Mouse (Mus musculus): ENCODE results near the gene Tmem258. TPM values are rescaled to one million over a fixed set of nuclear protein-coding genes. Genes with fewer than 3 reads are reported as not detected.

Tmem258 gene
- total and polyA plus RNA-seq, 2 experiments from 2014 or later, result 188 to 368 TPM

GRCm38 (mm10) chr19:10239975-10240653 lies 36.3 kb downstream of the Tmem258 start:
- H3K9me3 ChIP-seq (replicated peaks; ENCODE audit: control insufficient read depth, low read length), result no peaks in the 10 kb centered on the region
- TF ChIP-seq EP300 (IDR thresholded peaks at IDR 0.05; ENCODE audit: low read depth), result no peak
- TF ChIP-seq CTCF (IDR thresholded peaks at IDR 0.05; ENCODE audit: low read depth), result no peak
- ATAC-seq (ENCODE audit: insufficient read depth, low read depth), result no peak; the same call in 1 of the 2 replicates

GRCm38 (mm10) chr19:10240654-10241305 lies 37.0 kb downstream of the Tmem258 start, which contains the start of gene Myrf:
Gene Myrf, minus strand, starts transcription at chr19:10240748.
- Histone ChIP-seq H3K9ac (replicated peaks; ENCODE audit: low read depth, low read length) (peak within 1 kb of the TSS; percentile 37; the same call in 1 of the 2 replicates), H3K27ac (ENCODE audit: low read depth) (no peak within 1 kb of the TSS), H3K4me2 (ENCODE audit: low read depth, low read length) (peak within 1 kb of the TSS; percentile 75), H3K4me3 (ENCODE audit: low read depth, low read length) (peak within 1 kb of the TSS; percentile 51), H3K36me3 (replicated peaks; ENCODE audit: control insufficient read depth, insufficient read depth, low read length) (no peaks in the 10 kb centered on the region), H3K9me3 (replicated peaks; ENCODE audit: control insufficient read depth, low read length) (no peaks in the 10 kb centered on the region), H3K4me1 (ENCODE audit: control insufficient read depth, insufficient read depth) (0 out of 2 replicates have a peak, but pooled peaks cover 4% of the 10 kb centered on the region), H3K27me3 (ENCODE audit: control insufficient read depth, insufficient read depth, low read length) (peaks cover 15% of the 10 kb centered on the region)
- ATAC-seq (ENCODE audit: insufficient read depth, low read depth), result peak; percentile 83
- 7% methylated on average over 43 of the region's 43 CpGs for WGBS
- TF ChIP-seq CTCF (IDR thresholded peaks at IDR 0.05; ENCODE audit: low read depth), result peak; percentile 79
- no peak for TF ChIP-seq EP300 (IDR thresholded peaks at IDR 0.05; ENCODE audit: low read depth)
- DNase-seq (ENCODE audit: low spot score), result peak; percentile 59

More at GRCm38 (mm10) chr19:10239975-10240653, 36.3 kb downstream of the Tmem258 start:
- WGBS, result 2% methylated on average over 26 of the region's 26 CpGs
- H3K27me3 ChIP-seq (ENCODE audit: control insufficient read depth, insufficient read depth, low read length), result peaks cover 15% of the 10 kb centered on the region
- H3K27ac ChIP-seq (ENCODE audit: low read depth), result no peak overlapping the region
- no peaks in the 10 kb centered on the region for H3K36me3 ChIP-seq (replicated peaks; ENCODE audit: control insufficient read depth, insufficient read depth, low read length)
- peak overlapping the region; percentile 51 for H3K4me3 ChIP-seq (ENCODE audit: low read depth, low read length)
- DNase-seq (ENCODE audit: low spot score), result no peak
- 0 out of 2 replicates have a peak, but pooled peaks cover 4% of the 10 kb centered on the region for H3K4me1 ChIP-seq (ENCODE audit: control insufficient read depth, insufficient read depth)
- peak overlapping the region; percentile 37; the same call in 1 of the 2 replicates for H3K9ac ChIP-seq (replicated peaks; ENCODE audit: low read depth, low read length)
- H3K4me2 ChIP-seq (ENCODE audit: low read depth, low read length), result peak overlapping the region; percentile 75

GRCm38 (mm10) chr19:10242916-10243315 lies 39.1 kb downstream of the Tmem258 start:
- ATAC-seq (ENCODE audit: insufficient read depth, low read depth), result no peak
- Histone ChIP-seq H3K27me3 (ENCODE audit: control insufficient read depth, insufficient read depth, low read length) (peaks cover 21% of the 10 kb centered on the region), H3K4me1 (ENCODE audit: control insufficient read depth, insufficient read depth) (0 out of 2 replicates have a peak, but pooled peaks cover 8% of the 10 kb centered on the region), H3K27ac (ENCODE audit: low read depth) (no peak overlapping the region), H3K4me2 (ENCODE audit: low read depth, low read length) (no peak overlapping the region), H3K9me3 (replicated peaks; ENCODE audit: control insufficient read depth, low read length) (no peaks in the 10 kb centered on the region), H3K36me3 (replicated peaks; ENCODE audit: control insufficient read depth, insufficient read depth, low read length) (no peaks in the 10 kb centered on the region), H3K4me3 (ENCODE audit: low read depth, low read length) (no peak overlapping the region), H3K9ac (replicated peaks; ENCODE audit: low read depth, low read length) (no peak overlapping the region)
- WGBS, result 25% methylated on average over 8 of the region's 8 CpGs
- DNase-seq (ENCODE audit: low spot score), result no peak
- TF ChIP-seq EP300 (IDR thresholded peaks at IDR 0.05; ENCODE audit: low read depth), result no peak
- no peak for TF ChIP-seq CTCF (IDR thresholded peaks at IDR 0.05; ENCODE audit: low read depth)

GRCm38 (mm10) chr19:10244183-10244582 lies 40.4 kb downstream of the Tmem258 start:
- Histone ChIP-seq H3K36me3 (replicated peaks; ENCODE audit: control insufficient read depth, insufficient read depth, low read length) (no peaks in the 10 kb centered on the region), H3K9me3 (replicated peaks; ENCODE audit: control insufficient read depth, low read length) (no peaks in the 10 kb centered on the region), H3K4me2 (ENCODE audit: low read depth, low read length) (no peak overlapping the region), H3K4me1 (ENCODE audit: control insufficient read depth, insufficient read depth) (0 out of 2 replicates have a peak, but pooled peaks cover 8% of the 10 kb centered on the region), H3K27me3 (ENCODE audit: control insufficient read depth, insufficient read depth, low read length) (peaks cover 22% of the 10 kb centered on the region), H3K27ac (ENCODE audit: low read depth) (no peak overlapping the region), H3K9ac (replicated peaks; ENCODE audit: low read depth, low read length) (no peak overlapping the region), H3K4me3 (ENCODE audit: low read depth, low read length) (no peak overlapping the region)
- DNase-seq (ENCODE audit: low spot score) (no peak), ATAC-seq (ENCODE audit: insufficient read depth, low read depth) (no peak)
- WGBS, result 19% methylated on average over 3 of the region's 3 CpGs
- TF ChIP-seq EP300 (IDR thresholded peaks at IDR 0.05; ENCODE audit: low read depth) (no peak), CTCF (IDR thresholded peaks at IDR 0.05; ENCODE audit: low read depth) (peak; percentile 43)

- Histone ChIP-seq H3K9me3 (replicated peaks; ENCODE audit: control insufficient read depth, low read length) (no peaks in the 10 kb centered on the region), H3K4me2 (ENCODE audit: low read depth, low read length) (no peak overlapping the region), H3K4me3 (ENCODE audit: low read depth, low read length) (no peak overlapping the region), H3K9ac (replicated peaks; ENCODE audit: low read depth, low read length) (no peak overlapping the region), H3K27me3 (ENCODE audit: control insufficient read depth, insufficient read depth, low read length) (peaks cover 8% of the 10 kb centered on the region; the same call in 1 of the 2 replicates), H3K36me3 (replicated peaks; ENCODE audit: control insufficient read depth, insufficient read depth, low read length) (no peaks in the 10 kb centered on the region), H3K4me1 (ENCODE audit: control insufficient read depth, insufficient read depth) (0 out of 2 replicates have a peak, but pooled peaks cover 4% of the 10 kb centered on the region), H3K27ac (ENCODE audit: low read depth) (no peak overlapping the region)
- no peak for TF ChIP-seq CTCF (IDR thresholded peaks at IDR 0.05; ENCODE audit: low read depth)
- no peak for TF ChIP-seq EP300 (IDR thresholded peaks at IDR 0.05; ENCODE audit: low read depth)
- 24% methylated on average over 6 of the region's 6 CpGs for WGBS
- ATAC-seq (ENCODE audit: insufficient read depth, low read depth), result no peak
- no peak for DNase-seq (ENCODE audit: low spot score)
Measured at GRCm38 (mm10) chr19:10247165-10247564, 43.4 kb downstream of the Tmem258 start.
